Mouse (Mus musculus) liver, adult 2 months (tissue): Measurements from ENCODE around the gene Hs3st3a1. TPM values are rescaled to one million over a fixed set of nuclear protein-coding genes. Genes with fewer than 3 reads are reported as not detected.

Experiments
- DNase-seq: peaks from one replicate; pipeline ENCODE4 v3.0.0-alpha.2; 2011; ENCODE audit warnings: low read depth, low spot score; ENCODE audit errors: extremely low read depth
- H3K27ac ChIP-seq: fragments of 200-500 bp; replicated peaks from 2 replicates; pipeline ENCODE4 v1.5.1; 2012; ENCODE audit warnings: low read depth, mild to moderate bottlenecking, control low read depth, inconsistent platforms, low read length; ENCODE audit not compliant: insufficient read depth
- H3K27me3 ChIP-seq: fragments of 200-500 bp; 2 replicates; pipeline ENCODE4 v1.6.1; 2012; ENCODE audit warnings: mild to moderate bottlenecking, moderate library complexity, low read length, inconsistent platforms; ENCODE audit not compliant: control insufficient read depth, insufficient read depth
- H3K36me3 ChIP-seq: fragments of 200-500 bp; 2 replicates; pipeline ENCODE4 v1.6.1; 2012; ENCODE audit warnings: low read length, inconsistent platforms; ENCODE audit not compliant: control insufficient read depth, insufficient read depth
- H3K4me1 ChIP-seq: fragments of 200-500 bp; 2 replicates; pipeline ENCODE4 v1.6.1; 2011; ENCODE audit warnings: low read length; ENCODE audit not compliant: control insufficient read depth, insufficient read depth
- H3K4me3 ChIP-seq: fragments of 200-500 bp; 2 replicates; pipeline ENCODE4 v1.5.1; 2011; ENCODE audit warnings: low read depth, mild to moderate bottlenecking, control low read depth, low read length, moderate library complexity; ENCODE audit not compliant: insufficient read depth
- H3K79me2 ChIP-seq: fragments of 200-500 bp; 2 replicates; pipeline ENCODE4 v1.6.1; 2012; ENCODE audit warnings: inconsistent platforms, mild to moderate bottlenecking, low read length, moderate library complexity; ENCODE audit not compliant: control insufficient read depth, insufficient read depth
- H3K9ac ChIP-seq: fragments of 200-500 bp; 2 replicates; pipeline ENCODE4 v1.6.1; 2012; ENCODE audit warnings: low read depth, mild to moderate bottlenecking, control low read depth, inconsistent platforms, low read length
- CTCF ChIP-seq: fragments of 200-500 bp; IDR thresholded peaks from 2 replicates; pipeline ENCODE4 v1.5.1; 2011; ENCODE audit warnings: low read depth, low read length, control low read depth
- POLR2A ChIP-seq: fragments of 200-500 bp; IDR thresholded peaks from 2 replicates; pipeline ENCODE4 v1.6.1; 2011; ENCODE audit warnings: low read length, control low read depth; ENCODE audit not compliant: insufficient read depth; ENCODE audit errors: extremely low read depth
- WGBS: fragments of 180-500 bp; shearing (Covaris S2); methylation state at CpG from one replicate; pipeline ENCODE4 v1.1.7; 2018; 5-methylcytosine and 5-hydroxymethylcytosine counted together
- polyA plus RNA-seq: library from polyadenylated mRNA; depleted of rRNA; stranded (reverse); fragments of >200 nt; gene quantifications from 2 replicates; pipeline ENCODE4 v1.2.3, GENCODE M21; 2012; rRNA removed
- total RNA-seq: library from RNA; depleted of rRNA; stranded (reverse); fragments of >200 nt; gene quantifications from 2 replicates; pipeline ENCODE4 v1.2.3, GENCODE M21; 2014; rRNA removed

Gene Hs3st3a1
- total and polyA plus RNA-seq, 2 experiments: 0.57 to 0.65 TPM

DNA sequence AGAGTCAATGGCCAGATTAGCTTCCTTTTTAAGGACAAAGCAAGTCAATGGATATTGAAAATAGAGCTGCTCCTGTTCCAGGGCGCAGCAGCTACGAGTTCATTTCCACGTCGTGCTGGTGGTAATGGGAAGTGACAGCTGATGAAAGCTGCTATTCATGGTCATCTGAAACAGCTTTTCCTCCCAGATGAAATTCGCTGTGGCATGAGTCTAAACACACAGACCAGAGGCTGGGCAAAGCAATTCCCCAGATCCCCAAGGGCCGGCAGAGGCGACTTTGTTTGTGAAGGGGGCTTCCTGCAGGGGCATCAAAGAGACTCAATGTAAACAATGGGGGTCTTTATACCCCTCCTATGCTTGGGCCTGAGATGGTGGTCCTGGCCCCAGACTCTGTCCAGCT lies 114.2 kb downstream of the Hs3st3a1 start:
- Histone ChIP-seq H3K79me2 (no peaks in the 10 kb centered on the region), H3K9ac (no peak overlapping the region), H3K4me3 (no peak overlapping the region), H3K36me3 (no peaks in the 10 kb centered on the region), H3K27ac (no peak overlapping the region), H3K4me1 (no peaks in the 10 kb centered on the region), H3K27me3 (no peaks in the 10 kb centered on the region)
- TF ChIP-seq CTCF (no peak), POLR2A (no peak)
- WGBS: 79% methylated on average over 7 of the region's 7 CpGs
- no peak for DNase-seq

DNA sequence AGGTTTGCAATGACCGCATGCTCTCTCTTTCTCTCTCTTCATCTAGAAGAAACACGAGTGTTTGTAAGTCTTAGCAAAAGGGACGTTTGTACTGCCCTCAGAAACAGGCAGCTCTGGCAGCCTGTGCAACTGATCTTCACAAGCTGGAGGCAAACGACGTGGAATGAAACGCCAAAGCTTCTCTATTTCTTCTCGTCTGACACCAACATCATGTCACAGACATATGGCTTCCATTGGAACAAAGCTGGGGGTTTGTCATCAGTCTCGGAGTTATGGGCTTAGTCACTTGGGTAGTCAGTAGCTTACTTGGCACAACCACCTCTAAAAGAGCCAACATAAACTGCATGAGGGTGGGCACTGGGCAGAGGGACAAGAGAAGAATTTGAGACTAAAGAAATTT lies 114.8 kb downstream of the Hs3st3a1 start:
- H3K9ac ChIP-seq: no peak overlapping the region
- WGBS: 84% methylated on average over 8 of the region's 8 CpGs
- no peaks in the 10 kb centered on the region for H3K36me3 ChIP-seq
- H3K4me1 ChIP-seq: no peaks in the 10 kb centered on the region
- no peaks in the 10 kb centered on the region for H3K27me3 ChIP-seq
- H3K79me2 ChIP-seq: no peaks in the 10 kb centered on the region
- TF ChIP-seq POLR2A (no peak), CTCF (no peak)
- no peak for DNase-seq
- no peak overlapping the region for H3K4me3 ChIP-seq
- H3K27ac ChIP-seq: no peak overlapping the region

GRCm38 (mm10) chr11:64558282-64558681 lies 123.2 kb downstream of the Hs3st3a1 start:
- no peak for TF ChIP-seq POLR2A
- no peak for TF ChIP-seq CTCF
- H3K4me1 ChIP-seq: peaks cover 4% of the 10 kb centered on the region
- no peak overlapping the region for H3K4me3 ChIP-seq
- no peaks in the 10 kb centered on the region for H3K36me3 ChIP-seq
- peak; percentile 33 for DNase-seq
- no peaks in the 10 kb centered on the region for H3K79me2 ChIP-seq
- no peak overlapping the region for H3K9ac ChIP-seq
- H3K27ac ChIP-seq: no peak overlapping the region
- WGBS: 87% methylated on average over 2 of the region's 2 CpGs
- H3K27me3 ChIP-seq: no peaks in the 10 kb centered on the region

GRCm38 (mm10) chr11:64559388-64559787 lies 124.3 kb downstream of the Hs3st3a1 start:
- peaks cover 4% of the 10 kb centered on the region for H3K4me1 ChIP-seq
- TF ChIP-seq POLR2A (no peak), CTCF (no peak)
- H3K79me2 ChIP-seq: no peaks in the 10 kb centered on the region
- 74% methylated on average over 1 of the region's 1 CpGs for WGBS
- no peak overlapping the region for H3K27ac ChIP-seq
- H3K4me3 ChIP-seq: no peak overlapping the region
- no peak overlapping the region for H3K9ac ChIP-seq
- peak; percentile 15 for DNase-seq
- no peaks in the 10 kb centered on the region for H3K27me3 ChIP-seq
- H3K36me3 ChIP-seq: no peaks in the 10 kb centered on the region

- WGBS: 61% methylated on average over 2 of the region's 2 CpGs
- Histone ChIP-seq H3K4me3 (no peak overlapping the region), H3K27me3 (no peaks in the 10 kb centered on the region)
Measured at GRCm38 (mm10) chr11:64560471-64560870, 125.3 kb downstream of the Hs3st3a1 start.

DNA sequence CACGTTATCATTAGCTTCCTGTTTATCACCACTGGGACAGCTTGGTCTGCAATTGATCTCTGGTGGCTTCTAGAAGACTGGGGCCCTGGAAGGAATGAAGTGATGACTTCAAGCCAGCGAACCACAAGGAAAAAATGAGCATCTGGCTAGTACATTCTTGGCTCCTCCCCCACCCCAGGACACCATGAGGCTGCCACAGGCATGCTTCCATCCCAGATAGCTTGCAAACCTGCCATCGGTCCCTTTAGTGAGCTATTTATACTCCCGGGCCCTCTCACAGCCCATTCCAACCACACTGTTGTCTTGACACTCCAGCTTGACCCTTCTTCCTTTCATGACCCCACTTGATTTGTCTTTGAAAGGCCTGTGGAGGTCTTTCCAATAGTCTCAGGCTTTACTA lies 127.6 kb downstream of the Hs3st3a1 start:
- no peak for DNase-seq
- Histone ChIP-seq H3K27me3 (no peaks in the 10 kb centered on the region), H3K9ac (no peak overlapping the region), H3K4me1 (peaks cover 4% of the 10 kb centered on the region), H3K27ac (no peak overlapping the region), H3K4me3 (no peak overlapping the region), H3K36me3 (no peaks in the 10 kb centered on the region), H3K79me2 (no peaks in the 10 kb centered on the region)
- TF ChIP-seq POLR2A (no peak), CTCF (no peak)
- WGBS: 77% methylated on average over 4 of the region's 4 CpGs

More at GRCm38 (mm10) chr11:64560471-64560870, 125.3 kb downstream of the Hs3st3a1 start:
- H3K4me1 ChIP-seq: peaks cover 4% of the 10 kb centered on the region
- TF ChIP-seq CTCF (no peak), POLR2A (no peak)
- H3K79me2 ChIP-seq: no peaks in the 10 kb centered on the region
- DNase-seq: peak; percentile 65
- 0 out of 2 replicates have a peak overlapping the region, but pooled peaks have one; percentile 6 for H3K27ac ChIP-seq
- H3K9ac ChIP-seq: no peak overlapping the region
- H3K36me3 ChIP-seq: no peaks in the 10 kb centered on the region

Other genes starting within 250 kb of the Hs3st3a1 start
- 0.07 TPM in 1 of 2 replicates, not detected in the other for gene F930015N05Rik, start 1.3 kb downstream of the Hs3st3a1 start, total RNA-seq
- gene F930015N05Rik, start 1.3 kb downstream of the Hs3st3a1 start, polyA plus RNA-seq: 0.07 TPM in 1 of 2 replicates, not detected in the other